Mouse (Mus musculus) heart, postnatal 14 days (tissue): ENCODE data around the gene Selp. TPM values are rescaled to one million over a fixed set of nuclear protein-coding genes. Genes with fewer than 3 reads are reported as not detected.

Source experiments
- DNase-seq, 2 experiments: peaks; one replicate each; pipeline ENCODE4 v3.0.0; 2021 to 2022
- intact Hi-C: fragments of 180-260 bp; cut with DNase I; formaldehyde crosslinking; loops from one replicate; pipeline ENCODE4 v1.15.1; 2025
- total RNA-seq, 2 experiments: library from RNA; stranded (reverse); gene quantifications; 2 replicates each; pipeline ENCODE4 v1.2.3; 2021

Gene Selp
- total RNA-seq, 2 experiments from 2014 or later, result 1.5 to 1.9 TPM

- DNase-seq, result no peak
- intact Hi-C loops, result no loop called here
Observed at GRCm38 (mm10) chr1:164115647-164116046, 583 bp downstream of the Selp start.

- intact Hi-C loops, result no loop called here
Observed at GRCm38 (mm10) chr1:164117869-164118268, 2.8 kb downstream of the Selp start.

GRCm38 (mm10) chr1:164119892-164120776 is 5.1 kb downstream of the Selp start:
- DNase-seq, result no peak
- intact Hi-C loops, result no loop called here

More at GRCm38 (mm10) chr1:164117869-164118268, 2.8 kb downstream of the Selp start:
- DNase-seq, result no peak

- no peak for DNase-seq
- intact Hi-C loops, result no loop called here
Observed at GRCm38 (mm10) chr1:164120777-164121158, 5.7 kb downstream of the Selp start.

- intact Hi-C loops, result no loop called here
Observed at GRCm38 (mm10) chr1:164123836-164124235, 8.8 kb downstream of the Selp start.

GRCm38 (mm10) chr1:164130013-164130412 is 14.9 kb downstream of the Selp start:
- intact Hi-C loops, result no loop called here
- DNase-seq, result no peak

More at GRCm38 (mm10) chr1:164123836-164124235, 8.8 kb downstream of the Selp start:
- no peak for DNase-seq

- intact Hi-C loops, result no loop called here
- DNase-seq, result no peak
Observed at GRCm38 (mm10) chr1:164132609-164133008, 17.5 kb downstream of the Selp start.

- DNase-seq, result no peak
- intact Hi-C loops, result no loop called here
Observed at GRCm38 (mm10) chr1:164134101-164134500, 19.0 kb downstream of the Selp start.

GRCm38 (mm10) chr1:164135360-164135759 is 20.3 kb downstream of the Selp start:
- intact Hi-C loops, result no loop called here
- no peak for DNase-seq

- DNase-seq, result no peak
- intact Hi-C loops, result no loop called here
Observed at GRCm38 (mm10) chr1:164135960-164136359, 20.9 kb downstream of the Selp start.

- intact Hi-C loops, result no loop called here
- no peak for DNase-seq
Observed at GRCm38 (mm10) chr1:164136636-164137035, 21.6 kb downstream of the Selp start.

- peak; percentile 84 to 91 for DNase-seq
- intact Hi-C loops, result loop anchor here (1.0 to 2.0 kb wide), 2 partner anchors 78 to 129 kb away; partner anchors contain the start of gene Sell
Observed at GRCm38 (mm10) chr1:164138365-164139130, 23.5 kb downstream of the Selp start.

- intact Hi-C loops, result loop anchor here (2.0 kb wide), 1 partner anchor 79 kb away; the partner anchor contains the start of gene Sell
- no peak for DNase-seq
Observed at GRCm38 (mm10) chr1:164139464-164139863, 24.4 kb downstream of the Selp start.

GRCm38 (mm10) chr1:164149083-164149482 is 34.0 kb downstream of the Selp start:
- intact Hi-C loops, result no loop called here
- no peak for DNase-seq

- intact Hi-C loops, result no loop called here
- DNase-seq, result no peak
Observed at GRCm38 (mm10) chr1:164151387-164152088, 36.5 kb downstream of the Selp start, which contains the start of gene F5. TSS of gene F5 (plus strand) at chr1:164151838.

GRCm38 (mm10) chr1:164152836-164153235 is 37.8 kb downstream of the Selp start:
- no peak for DNase-seq
- intact Hi-C loops, result no loop called here

GRCm38 (mm10) chr1:164154983-164155382 is 39.9 kb downstream of the Selp start:
- DNase-seq, result no peak
- intact Hi-C loops, result no loop called here

GRCm38 (mm10) chr1:164158571-164158970 is 43.5 kb downstream of the Selp start:
- no peak for DNase-seq
- intact Hi-C loops, result no loop called here

- intact Hi-C loops, result no loop called here
Observed at GRCm38 (mm10) chr1:164159781-164160180, 44.7 kb downstream of the Selp start.

GRCm38 (mm10) chr1:164162745-164163144 is 47.7 kb downstream of the Selp start:
- intact Hi-C loops, result no loop called here
- no peak for DNase-seq

More at GRCm38 (mm10) chr1:164159781-164160180, 44.7 kb downstream of the Selp start:
- peak in 1 of 2 experiments; percentile 17 for DNase-seq
